Mouse (Mus musculus) ovary, adult 18-20 months (tissue): ENCODE results near the gene Dld.

Experiments
- DNase-seq: peaks from one replicate; pipeline ENCODE4 v3.0.0; 2022; ENCODE audit warnings: low spot score, mixed read lengths

Dld gene

DNA sequence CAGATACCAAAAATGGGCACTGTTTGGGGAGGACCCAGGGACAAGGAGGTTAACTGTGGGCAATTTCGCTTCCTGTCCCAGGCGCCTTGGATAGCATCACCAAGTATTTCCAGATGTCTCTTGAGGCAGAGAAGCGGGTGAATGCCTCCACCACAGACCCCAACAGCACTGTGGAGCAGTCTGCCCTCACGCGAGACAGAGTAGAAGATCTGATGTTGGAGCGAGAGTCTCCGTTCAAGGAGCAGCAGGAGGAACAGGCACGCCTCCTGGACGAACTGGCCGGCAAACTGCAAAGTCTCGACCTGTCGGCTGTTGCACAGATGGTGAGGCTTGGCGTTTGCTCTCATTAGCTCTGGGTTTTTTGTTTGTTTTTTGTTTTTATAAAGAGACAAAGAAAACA is 30.4 kb downstream of the Dld start:
- no peak for DNase-seq

- DNase-seq = peak; percentile 49
Measured at GRCm38 (mm10) chr12:31318409-31318963, 32.8 kb downstream of the Dld start.

DNA sequence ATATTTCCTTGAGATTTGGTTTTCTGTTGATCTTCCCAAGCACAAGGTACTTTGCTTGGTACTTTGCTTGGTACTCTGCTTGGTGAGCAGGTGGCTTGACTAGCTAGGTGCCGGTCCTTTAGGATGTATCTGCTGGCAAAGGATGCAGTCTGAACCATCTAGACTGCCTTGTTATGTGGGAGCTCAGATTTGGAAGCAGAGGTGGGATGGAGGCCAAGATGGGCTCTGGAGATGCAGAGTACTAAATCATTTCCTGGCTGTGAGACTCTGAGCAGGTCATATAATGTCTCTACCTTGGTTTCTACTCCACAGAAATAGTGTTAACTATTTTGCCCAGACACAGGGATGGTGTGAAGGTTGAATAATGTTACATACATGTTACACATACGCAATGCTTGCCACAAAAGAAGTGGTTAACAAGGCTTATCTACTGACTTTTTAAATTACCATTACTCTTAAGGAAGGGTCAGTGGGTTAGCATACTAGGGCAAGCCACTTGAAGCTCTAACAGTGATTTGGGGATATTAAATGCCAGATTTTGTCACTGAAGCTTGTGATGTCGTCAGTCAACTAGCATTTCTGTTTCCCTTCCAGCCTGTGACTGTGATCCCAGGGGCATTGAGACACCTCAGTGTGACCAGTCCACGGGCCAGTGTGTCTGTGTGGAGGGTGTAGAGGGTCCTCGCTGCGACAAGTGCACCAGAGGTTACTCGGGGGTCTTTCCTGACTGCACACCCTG is 33.4 kb downstream of the Dld start:
- DNase-seq = no peak

DNA sequence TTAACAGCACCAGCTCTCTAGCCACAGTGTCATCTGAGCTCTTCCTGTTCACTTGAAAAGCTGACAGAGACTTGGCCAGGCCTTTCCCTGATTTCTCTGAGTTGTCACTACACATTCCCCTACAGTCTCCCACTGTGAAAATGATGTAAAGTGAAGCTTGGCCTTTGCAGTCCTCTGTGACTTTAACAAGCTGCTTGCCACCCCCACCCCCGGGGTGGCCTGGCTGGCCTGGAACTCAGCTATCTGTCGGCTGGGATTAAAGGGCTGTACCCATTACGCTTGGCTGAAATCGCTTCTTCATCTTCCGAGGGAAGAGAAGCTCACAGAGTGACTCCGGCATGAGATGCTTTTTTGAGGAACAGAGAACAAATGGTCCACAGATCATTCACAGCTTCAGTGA is 35.3 kb downstream of the Dld start:
- no peak for DNase-seq

GRCm38 (mm10) chr12:31314310-31314709 is 36.9 kb downstream of the Dld start:
- DNase-seq = no peak

- no peak for DNase-seq
Measured at GRCm38 (mm10) chr12:31313136-31313535, 38.1 kb downstream of the Dld start.

GRCm38 (mm10) chr12:31312281-31312680 is 39.0 kb downstream of the Dld start:
- no peak for DNase-seq

DNA sequence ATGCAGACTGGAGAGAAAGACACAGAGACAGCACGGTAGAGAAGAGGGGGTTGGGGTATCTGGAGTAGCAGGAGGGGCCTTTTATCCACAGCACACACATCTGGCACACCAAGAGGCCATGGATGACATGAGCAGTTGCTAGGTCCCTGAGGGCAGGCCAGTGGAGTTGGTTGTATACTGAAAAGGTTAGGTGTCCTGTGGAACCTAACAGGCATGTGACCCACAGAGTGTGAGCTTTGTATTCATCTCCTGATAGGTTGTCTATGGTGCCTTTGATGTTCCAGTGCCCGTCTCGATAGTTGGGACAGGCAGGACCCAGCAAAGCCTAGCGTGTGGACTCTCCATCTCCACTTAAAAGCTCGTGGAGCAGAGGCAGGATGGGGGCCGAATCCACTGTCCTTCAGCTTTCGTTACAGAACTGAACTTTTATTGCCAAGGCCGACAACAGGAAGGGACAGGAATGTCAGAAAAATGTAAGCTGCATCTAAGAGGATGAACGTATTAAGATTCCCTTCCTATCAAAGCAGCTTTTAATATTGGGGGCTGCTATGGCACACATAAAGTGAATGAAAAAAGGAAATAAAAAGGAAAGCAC is 39.5 kb downstream of the Dld start:
- no peak for DNase-seq

- DNase-seq = no peak
Measured at GRCm38 (mm10) chr12:31310687-31311086, 40.6 kb downstream of the Dld start.

DNA sequence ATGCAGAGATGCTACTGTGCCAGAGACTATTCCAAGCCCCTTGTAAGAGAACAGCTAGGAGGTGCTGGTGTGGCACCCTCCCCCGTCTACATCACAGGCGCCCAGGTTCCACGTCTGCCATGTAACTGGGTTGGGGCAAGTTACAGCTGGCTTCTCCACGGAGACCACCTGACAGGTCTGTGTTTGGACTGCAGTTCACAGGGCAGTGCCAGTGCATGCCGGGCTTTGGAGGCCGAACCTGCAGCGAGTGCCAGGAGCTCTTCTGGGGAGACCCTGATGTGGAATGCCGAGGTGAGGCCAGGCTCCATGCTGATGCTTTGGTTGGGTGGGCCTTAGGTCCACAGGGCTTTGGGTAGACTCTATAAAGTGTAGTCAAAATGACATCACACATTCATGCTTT is 43.5 kb downstream of the Dld start:
- DNase-seq = no peak

DNA sequence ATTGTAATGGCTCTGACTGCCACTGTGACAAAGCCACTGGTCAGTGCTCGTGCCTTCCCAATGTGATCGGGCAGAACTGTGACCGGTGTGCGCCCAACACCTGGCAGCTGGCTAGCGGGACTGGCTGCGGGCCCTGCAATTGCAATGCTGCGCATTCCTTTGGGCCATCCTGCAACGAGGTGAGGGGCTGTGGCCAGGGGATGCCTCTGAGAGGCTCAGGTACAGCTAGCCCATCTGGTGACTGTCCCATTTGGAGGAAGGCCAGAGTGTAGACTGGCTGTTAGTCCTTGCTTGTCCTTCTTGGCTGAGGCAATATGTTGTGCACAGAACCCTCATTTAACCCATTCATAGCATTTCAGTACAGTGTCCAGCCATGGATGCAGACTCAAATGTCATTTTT is 44.2 kb downstream of the Dld start:
- no peak for DNase-seq

DNA sequence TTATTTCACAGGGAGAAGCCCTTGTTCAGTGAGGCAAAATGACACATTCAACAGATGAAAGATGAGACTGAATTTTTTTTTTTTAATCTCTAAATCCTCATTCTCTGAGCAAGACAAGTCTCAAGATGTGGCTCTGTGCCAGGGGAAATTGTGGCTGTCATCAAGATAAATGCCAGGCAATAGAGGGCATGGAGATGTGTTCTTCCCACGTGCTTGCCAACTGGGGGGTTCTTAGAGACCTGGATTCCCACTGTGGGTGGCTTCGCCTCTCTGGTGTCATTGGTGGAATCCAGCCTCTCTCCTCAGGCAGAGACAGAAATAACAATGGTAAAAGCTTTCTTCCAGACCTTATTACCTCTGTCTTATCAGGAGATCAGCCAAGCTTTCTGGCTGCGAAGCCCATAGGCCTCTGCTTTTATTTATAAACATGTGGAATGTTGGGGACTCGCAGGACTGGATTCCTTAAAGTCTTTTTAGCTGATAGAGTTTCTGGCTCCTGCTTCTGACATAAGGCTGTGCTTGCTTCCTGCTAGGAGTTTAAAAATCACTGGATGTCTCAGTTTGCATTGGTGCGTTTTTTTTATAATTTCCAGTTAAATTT is 45.1 kb downstream of the Dld start:
- no peak for DNase-seq

- DNase-seq = no peak
Measured at GRCm38 (mm10) chr12:31302766-31303511, 48.3 kb downstream of the Dld start.

DNA sequence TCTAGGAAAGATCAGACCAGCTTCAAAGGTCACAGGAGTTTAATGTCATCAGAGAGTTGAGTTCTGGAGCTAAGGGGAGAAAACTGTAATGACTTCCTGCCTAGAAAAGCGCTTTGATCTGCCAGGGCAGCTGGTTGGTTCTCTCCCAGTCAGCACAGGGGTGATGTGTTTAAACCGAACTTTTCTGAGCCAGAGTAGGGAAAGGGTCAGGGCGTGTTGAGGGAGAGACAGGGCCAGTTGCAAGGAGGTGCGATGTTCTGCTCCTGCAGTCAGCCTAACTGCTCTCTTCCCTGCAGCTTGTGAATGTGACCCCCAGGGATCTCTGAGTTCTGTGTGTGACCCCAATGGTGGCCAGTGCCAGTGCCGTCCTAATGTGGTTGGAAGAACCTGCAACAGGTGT is 49.0 kb downstream of the Dld start:
- no peak for DNase-seq

DNA sequence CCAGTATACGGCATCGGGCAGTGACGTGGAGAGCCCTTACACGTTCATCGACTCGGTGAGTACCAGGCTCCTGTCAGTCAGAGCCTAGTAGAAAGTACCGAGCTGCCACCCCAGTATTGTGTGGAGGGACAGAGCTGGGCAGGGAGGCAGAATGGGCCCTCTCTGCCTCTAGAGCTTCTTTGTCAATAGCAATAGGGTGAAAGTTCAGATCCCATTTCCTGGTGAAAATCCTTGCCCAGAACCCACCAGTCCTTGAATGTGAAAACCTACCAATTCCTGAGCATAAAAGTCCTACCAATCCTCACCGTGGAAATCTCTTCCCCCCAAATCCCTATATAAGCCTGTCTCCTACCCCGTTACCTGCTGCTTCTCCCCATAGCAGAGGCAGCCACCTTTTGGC is 51.0 kb downstream of the Dld start:
- no peak for DNase-seq

DNA sequence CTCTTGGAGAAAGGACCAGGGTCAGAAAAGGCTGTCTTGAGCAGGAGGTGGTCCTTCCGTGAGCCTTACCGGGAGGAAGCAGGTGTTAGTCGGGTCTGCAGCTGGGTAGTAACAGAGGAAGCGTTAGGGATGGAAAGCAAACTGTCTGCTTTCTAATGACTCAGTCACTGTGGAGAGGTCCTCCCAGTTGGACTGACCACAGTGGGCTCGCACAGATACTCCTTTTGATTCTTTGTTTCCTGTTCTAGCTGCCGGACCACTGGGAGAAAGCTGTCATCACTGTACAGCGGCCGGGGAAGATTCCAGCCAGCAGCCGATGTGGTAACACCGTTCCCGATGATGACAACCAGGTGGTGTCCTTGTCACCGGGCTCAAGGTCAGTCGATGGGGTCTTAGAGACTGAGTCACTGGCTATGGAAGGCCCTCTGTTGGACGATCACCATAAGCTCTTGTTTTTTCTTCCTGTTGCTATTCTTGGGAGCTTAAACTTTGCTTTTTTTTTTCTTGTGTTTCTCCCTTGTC is 51.5 kb downstream of the Dld start:
- DNase-seq = no peak

GRCm38 (mm10) chr12:31299126-31299525 is 52.1 kb downstream of the Dld start:
- no peak for DNase-seq

- no peak for DNase-seq
Measured at GRCm38 (mm10) chr12:31298530-31298929, 52.7 kb downstream of the Dld start.

DNA sequence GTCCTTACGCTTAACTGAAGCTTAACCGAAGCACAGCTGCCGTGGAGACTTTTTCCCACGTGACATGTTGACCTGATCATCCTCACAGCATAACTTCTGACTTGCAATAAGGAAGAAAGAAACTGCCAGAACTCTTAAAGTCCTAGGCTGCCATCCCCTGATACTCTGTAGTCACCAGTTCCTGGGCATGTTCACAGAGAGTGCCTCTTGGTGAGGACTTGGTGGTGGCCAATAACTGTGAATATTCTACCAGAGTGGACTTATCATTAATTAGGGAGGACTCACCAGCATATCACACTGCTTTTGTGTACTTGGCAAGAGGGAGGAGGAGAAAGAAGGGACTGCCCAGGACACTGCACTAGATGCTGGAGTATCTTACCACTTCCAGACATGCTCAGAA is 53.1 kb downstream of the Dld start:
- DNase-seq = no peak

DNA sequence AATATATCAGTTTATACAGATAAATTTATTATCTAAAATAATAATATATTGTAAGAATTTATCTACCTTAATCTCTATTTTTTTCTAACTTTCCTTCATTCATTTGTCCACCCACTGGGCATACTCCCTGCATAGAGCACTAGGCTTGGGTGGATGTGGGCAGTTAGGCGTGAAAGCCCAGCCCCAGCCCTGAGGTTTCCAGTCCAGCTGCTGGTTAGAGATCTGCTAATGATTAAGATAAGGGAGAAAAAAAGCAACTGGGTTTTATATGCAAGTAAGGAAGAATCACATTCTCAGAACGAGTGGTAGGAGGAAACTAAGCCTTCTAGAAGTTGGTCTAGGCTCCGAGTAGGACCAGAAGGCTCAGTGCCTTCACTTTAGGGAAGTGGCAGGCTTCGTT is 55.2 kb downstream of the Dld start:
- DNase-seq = no peak

DNA sequence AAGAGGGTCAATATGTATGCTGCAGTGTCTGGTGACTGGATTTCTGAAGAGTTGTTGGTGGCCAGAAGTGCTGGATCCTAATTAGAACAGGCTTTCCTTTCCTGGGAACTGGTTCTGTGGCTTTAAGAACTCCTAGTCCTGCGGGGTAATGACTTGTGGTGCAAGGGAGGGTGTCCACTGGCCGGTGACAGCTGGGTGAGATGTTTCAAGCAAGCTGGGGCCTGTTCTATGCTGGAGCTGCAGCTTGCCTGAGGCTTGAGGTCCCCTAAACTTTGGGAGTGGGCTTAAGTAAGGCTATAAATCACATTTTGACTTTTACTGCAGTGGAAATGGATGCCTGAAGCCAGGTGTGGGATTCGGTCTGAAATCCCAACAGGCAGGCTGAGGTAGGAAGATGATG is 55.7 kb downstream of the Dld start:
- no peak for DNase-seq

- no peak for DNase-seq
Measured at GRCm38 (mm10) chr12:31294996-31295395, 56.3 kb downstream of the Dld start.
